Mouse (Mus musculus) ovary, adult 2 months (tissue): ENCODE data around the gene Fzd2. TPM values are rescaled to one million over a fixed set of nuclear protein-coding genes. Genes with fewer than 3 reads are reported as not detected.

ENCODE experiments used
- polyA plus RNA-seq: library from polyadenylated mRNA; depleted of rRNA; stranded (reverse); fragments of >200 nt; gene quantifications from 2 replicates; pipeline ENCODE4 v1.2.3, GENCODE M21; 2012; rRNA removed

Gene Fzd2
- 87.2 and 118 TPM in 2 replicates for polyA plus RNA-seq

GRCm38 (mm10) chr11:102604010-102604584 is at the start of gene Fzd2:
Gene Fzd2, plus strand, starts transcription at chr11:102604396.

GRCm38 (mm10) chr11:102556031-102556715 is 48.0 kb upstream of the Fzd2 start, which contains the start of gene Gpatch8:
Gene Gpatch8, minus strand, starts transcription at chr11:102556392.

GRCm38 (mm10) chr11:102579165-102580033 is 24.8 kb upstream of the Fzd2 start, which contains the start of gene Gm11627:
Gene Gm11627, minus strand, starts transcription at chr11:102579461.

Other genes with a start within 250 kb of the Fzd2 start
- gene Slc4a1, start 238.2 kb upstream of the Fzd2 start, polyA plus RNA-seq, result 0.03 TPM in 1 of 2 replicates, not detected in the other
- gene Rundc3a, start 211.0 kb upstream of the Fzd2 start, polyA plus RNA-seq, result 4.5 and 5.9 TPM in 2 replicates
- gene Slc25a39, start 196.4 kb upstream of the Fzd2 start, polyA plus RNA-seq, result 573 and 609 TPM in 2 replicates
- gene Grn, start 174.1 kb upstream of the Fzd2 start, polyA plus RNA-seq, result 283 and 344 TPM in 2 replicates
- 102 and 124 TPM in 2 replicates for gene Fam171a2, start 156.7 kb upstream of the Fzd2 start, polyA plus RNA-seq
- gene Itga2b, start 134.3 kb upstream of the Fzd2 start, polyA plus RNA-seq, result 11.2 and 16.0 TPM in 2 replicates
- gene Gpatch8, start 48.0 kb upstream of the Fzd2 start, polyA plus RNA-seq, result 16.1 and 25.7 TPM in 2 replicates
- gene Gm11627, start 24.9 kb upstream of the Fzd2 start, polyA plus RNA-seq, result 1.4 and 1.5 TPM in 2 replicates
- not detected in 2 replicates for gene Meioc, start 59.3 kb downstream of the Fzd2 start, polyA plus RNA-seq
- gene Ccdc43, start 93.4 kb downstream of the Fzd2 start, polyA plus RNA-seq, result 4.3 and 5.3 TPM in 2 replicates
- 6.2 and 6.4 TPM in 2 replicates for gene Adam11, start 157.0 kb downstream of the Fzd2 start, polyA plus RNA-seq
- 7.1 and 9.9 TPM in 2 replicates for gene Gjc1, start 215.3 kb downstream of the Fzd2 start, polyA plus RNA-seq
- 4.3 and 4.6 TPM in 2 replicates for gene Higd1b, start 231.5 kb downstream of the Fzd2 start, polyA plus RNA-seq